Mouse (Mus musculus) forebrain, embryonic 12.5 days (tissue): ENCODE measurements at regions not wholly inside any gene's neighbourhood (a gene's known extent, or its start where the extent isn't known, plus 50 kb on each side); places are given as distances from the start of the nearest gene placed in this dataset.
A peak's percentile ranks its signal among the peaks of the same experiment; 100 is the strongest.
"Not testable (repeated sequence)": the region's sequence is repeated elsewhere in the genome, so short reads cannot be mapped to it uniquely, and the experiment has no call there.

Source experiments
- ATAC-seq: fragments of 200-750 bp; cut with Nextera tagmentation; 2 replicates; pipeline ENCODE4 v1.8.0; 2017; ENCODE audit warnings: moderate TSS enrichment; ENCODE audit not compliant: low FRiP score
- H3K27ac ChIP-seq: fragments of 300-500 bp; sonication (generic); 2 replicates; pipeline ENCODE4 v1.5.1; 2016; ENCODE audit warnings: mild to moderate bottlenecking
- H3K27me3 ChIP-seq: fragments of 300-500 bp; sonication (generic); 2 replicates; pipeline ENCODE4 v1.6.1; 2016; ENCODE audit warnings: mild to moderate bottlenecking
- H3K36me3 ChIP-seq: fragments of 300-500 bp; sonication (generic); replicated peaks from 2 replicates; pipeline ENCODE4 v1.6.1; 2016; ENCODE audit warnings: mild to moderate bottlenecking
- H3K4me1 ChIP-seq: fragments of 300-500 bp; sonication (generic); 2 replicates; pipeline ENCODE4 v1.6.1; 2016
- H3K4me2 ChIP-seq: fragments of 300-500 bp; sonication (generic); 2 replicates; pipeline ENCODE4 v1.6.1; 2016; ENCODE audit warnings: mild to moderate bottlenecking, moderate library complexity
- H3K4me3 ChIP-seq: fragments of 300-500 bp; sonication (generic); replicated peaks from 2 replicates; pipeline ENCODE4 v1.5.1; 2016; ENCODE audit warnings: mild to moderate bottlenecking
- H3K9ac ChIP-seq: fragments of 300-500 bp; sonication (generic); 2 replicates; pipeline ENCODE4 v1.6.1; 2016; ENCODE audit warnings: mild to moderate bottlenecking
- H3K9me3 ChIP-seq: fragments of 300-500 bp; sonication (generic); 2 replicates; pipeline ENCODE4 v1.6.1; 2016
- WGBS: fragments of 180-500 bp; shearing (Covaris S2); methylation state at CpG from one replicate; pipeline ENCODE4 v1.1.7; 2016; 5-methylcytosine and 5-hydroxymethylcytosine counted together

- no peaks in the 10 kb centered on the region for H3K36me3 ChIP-seq
- H3K9me3 ChIP-seq: no peaks in the 10 kb centered on the region
- 88% methylated on average over 4 of the region's 4 CpGs for WGBS
- no peak for ATAC-seq
- H3K4me2 ChIP-seq: no peak overlapping the region
- H3K9ac ChIP-seq: no peak overlapping the region
- H3K4me1 ChIP-seq: no peaks in the 10 kb centered on the region
- no peak overlapping the region for H3K27ac ChIP-seq
- no peaks in the 10 kb centered on the region for H3K27me3 ChIP-seq
- no peak overlapping the region for H3K4me3 ChIP-seq
Observed at GRCm38 (mm10) chr11:10276224-10276623, 837.8 kb upstream of the Vwc2 start.

- Histone ChIP-seq H3K27me3 (no peaks in the 10 kb centered on the region), H3K27ac (no peak overlapping the region), H3K9ac (no peak overlapping the region), H3K4me2 (no peak overlapping the region), H3K4me1 (no peaks in the 10 kb centered on the region), H3K9me3 (no peaks in the 10 kb centered on the region), H3K4me3 (no peak overlapping the region), H3K36me3 (no peaks in the 10 kb centered on the region)
- ATAC-seq: no peak
Observed at GRCm38 (mm10) chr11:10283553-10283952, 830.5 kb upstream of the Vwc2 start.

- WGBS: 86% methylated on average over 4 of the region's 4 CpGs
- Histone ChIP-seq H3K36me3 (no peaks in the 10 kb centered on the region), H3K27ac (no peak overlapping the region), H3K4me2 (no peak overlapping the region), H3K9ac (no peak overlapping the region), H3K9me3 (no peaks in the 10 kb centered on the region), H3K27me3 (no peaks in the 10 kb centered on the region), H3K4me3 (no peak overlapping the region), H3K4me1 (no peaks in the 10 kb centered on the region)
- no peak for ATAC-seq
Observed at GRCm38 (mm10) chr11:10291996-10292395, 822.0 kb upstream of the Vwc2 start.

GRCm38 (mm10) chr11:10309023-10309720 lies 804.9 kb upstream of the Vwc2 start:
- 83% methylated on average over 5 of the region's 5 CpGs for whole genome bisulfite sequencing

GRCm38 (mm10) chr11:10317427-10317826 lies 796.6 kb upstream of the Vwc2 start:
- no peak overlapping the region for H3K9ac ChIP-seq
- H3K27me3 ChIP-seq: no peaks in the 10 kb centered on the region
- H3K4me1 ChIP-seq: no peaks in the 10 kb centered on the region
- no peak overlapping the region for H3K4me2 ChIP-seq
- no peak overlapping the region for H3K27ac ChIP-seq
- no peaks in the 10 kb centered on the region for H3K36me3 ChIP-seq
- H3K4me3 ChIP-seq: no peak overlapping the region
- WGBS: 91% methylated on average over 2 of the region's 2 CpGs
- no peaks in the 10 kb centered on the region for H3K9me3 ChIP-seq
- no peak for ATAC-seq

More at GRCm38 (mm10) chr11:10309023-10309720, 804.9 kb upstream of the Vwc2 start:
- no peaks in the 10 kb centered on the region for H3K4me1 ChIP-seq
- no peak overlapping the region for H3K27ac ChIP-seq
- no peak overlapping the region for H3K4me3 ChIP-seq
- no peaks in the 10 kb centered on the region for H3K36me3 ChIP-seq
- H3K9me3 ChIP-seq: no peaks in the 10 kb centered on the region
- H3K9ac ChIP-seq: no peak overlapping the region
- ATAC-seq: no peak
- no peaks in the 10 kb centered on the region for H3K27me3 ChIP-seq
- H3K4me2 ChIP-seq: no peak overlapping the region

GRCm38 (mm10) chr11:10318048-10318759 lies 795.8 kb upstream of the Vwc2 start:
- WGBS: 75% methylated on average over 3 of the region's 3 CpGs
- no peak overlapping the region for H3K4me2 ChIP-seq
- H3K27me3 ChIP-seq: no peaks in the 10 kb centered on the region
- no peak overlapping the region for H3K27ac ChIP-seq
- H3K4me1 ChIP-seq: no peaks in the 10 kb centered on the region
- no peaks in the 10 kb centered on the region for H3K36me3 ChIP-seq
- H3K9me3 ChIP-seq: no peaks in the 10 kb centered on the region
- no peak overlapping the region for H3K4me3 ChIP-seq
- H3K9ac ChIP-seq: no peak overlapping the region
- no peak for ATAC-seq

- not testable (repeated sequence) for H3K4me1 ChIP-seq, H3K27ac ChIP-seq, H3K4me2 ChIP-seq, H3K9ac ChIP-seq, H3K36me3 ChIP-seq, H3K27me3 ChIP-seq, H3K4me3 ChIP-seq, H3K9me3 ChIP-seq, ATAC-seq
- WGBS: 32% methylated on average over 5 of the region's 5 CpGs
Observed at GRCm38 (mm10) chr11:10330253-10330652, 783.8 kb upstream of the Vwc2 start.

- 6% methylated on average over 2 of the region's 2 CpGs for WGBS
- ATAC-seq: no peak
- Histone ChIP-seq H3K4me1 (no peaks in the 10 kb centered on the region), H3K4me3 (no peak overlapping the region), H3K9me3 (no peaks in the 10 kb centered on the region), H3K4me2 (no peak overlapping the region), H3K27me3 (no peaks in the 10 kb centered on the region), H3K27ac (no peak overlapping the region), H3K9ac (no peak overlapping the region), H3K36me3 (no peaks in the 10 kb centered on the region)
Observed at GRCm38 (mm10) chr11:10337781-10338180, 776.2 kb upstream of the Vwc2 start.

GRCm38 (mm10) chr11:10372340-10372739 lies 741.7 kb upstream of the Vwc2 start:
- Histone ChIP-seq H3K9ac (no peak overlapping the region), H3K36me3 (no peaks in the 10 kb centered on the region), H3K9me3 (no peaks in the 10 kb centered on the region), H3K4me3 (no peak overlapping the region), H3K27ac (no peak overlapping the region), H3K4me1 (no peaks in the 10 kb centered on the region), H3K27me3 (no peaks in the 10 kb centered on the region), H3K4me2 (no peak overlapping the region)
- 0 out of 2 replicates have a peak, but pooled peaks have one; percentile 11 for ATAC-seq
